Mouse (Mus musculus) T-cell, adult 2 months (primary cell): ENCODE measurements at regions not wholly inside any gene's neighbourhood (a gene's known extent, or its start where the extent isn't known, plus 50 kb on each side); places are given as distances from the start of the nearest gene placed in this dataset.

Experiments used
- DNase-seq: peaks from one replicate; pipeline ENCODE4 v3.0.0; 2022; ENCODE audit warnings: low spot score

DNA sequence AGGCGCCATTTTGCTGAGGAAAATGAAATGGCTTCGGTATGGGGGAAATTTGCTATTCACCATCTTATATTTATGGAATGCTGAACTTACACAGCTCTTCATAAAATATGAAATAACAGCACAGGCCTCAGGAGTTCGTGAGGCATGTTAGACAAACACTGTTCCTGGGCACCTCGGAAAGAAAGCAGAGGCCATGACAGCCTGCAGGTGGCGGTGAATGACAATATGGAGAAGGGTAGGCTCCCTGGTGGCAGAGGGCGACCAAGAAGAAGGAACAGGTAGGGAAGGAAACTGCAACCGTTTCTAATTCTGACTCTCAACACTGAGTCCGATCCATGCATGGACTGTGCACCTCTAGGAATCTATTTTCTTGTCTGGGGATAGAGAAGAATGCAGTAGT is 553.6 kb upstream of the Tmpo start:
- DNase-seq, result no peak

DNA sequence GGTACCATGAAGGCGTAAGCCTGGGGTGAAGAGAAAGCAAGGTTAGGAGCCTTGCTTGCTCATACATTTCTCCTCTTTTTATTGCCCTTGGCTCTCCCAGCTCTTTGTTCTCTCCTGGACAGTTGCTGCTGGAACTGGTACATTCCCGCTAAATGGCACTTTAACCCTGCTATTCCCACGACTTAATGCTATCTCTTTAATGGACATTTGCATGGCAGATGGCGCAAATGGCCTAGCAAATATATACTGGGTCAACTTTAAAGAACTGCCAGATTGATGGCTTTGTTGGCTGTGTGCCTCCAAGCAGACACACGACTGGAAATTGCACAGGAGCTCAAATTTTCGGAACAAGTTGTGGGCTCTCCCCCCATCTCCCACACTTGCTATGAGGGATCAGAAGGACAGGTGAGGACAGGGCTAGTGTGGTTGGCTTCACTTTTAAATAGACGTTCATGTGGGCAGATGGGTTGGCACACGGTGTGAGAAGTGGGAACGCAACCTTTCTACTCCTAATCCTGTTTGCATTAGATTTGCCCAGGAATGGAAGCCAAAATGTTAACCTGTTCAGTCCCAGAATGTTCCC is 551.0 kb upstream of the Tmpo start:
- DNase-seq, result no peak

DNA sequence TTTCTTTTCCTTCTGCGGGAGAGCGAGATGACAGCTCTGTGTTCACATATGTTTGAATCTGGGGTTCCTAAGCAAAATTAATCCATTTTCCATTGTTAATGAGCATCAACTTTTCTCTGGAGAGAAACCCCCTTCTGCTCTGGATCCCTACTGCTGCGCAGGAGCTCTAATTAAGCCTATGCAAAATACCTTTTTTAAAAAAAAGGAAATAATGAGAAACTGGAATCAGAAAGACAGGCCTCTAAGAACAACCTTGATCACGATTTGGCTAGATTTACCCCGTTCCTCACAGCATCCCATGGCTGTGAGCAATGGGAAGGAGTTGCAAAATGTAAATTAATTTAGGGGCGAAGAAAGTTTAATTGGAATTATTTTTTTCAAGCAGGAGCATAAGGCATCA is 548.9 kb upstream of the Tmpo start:
- no peak for DNase-seq

DNA sequence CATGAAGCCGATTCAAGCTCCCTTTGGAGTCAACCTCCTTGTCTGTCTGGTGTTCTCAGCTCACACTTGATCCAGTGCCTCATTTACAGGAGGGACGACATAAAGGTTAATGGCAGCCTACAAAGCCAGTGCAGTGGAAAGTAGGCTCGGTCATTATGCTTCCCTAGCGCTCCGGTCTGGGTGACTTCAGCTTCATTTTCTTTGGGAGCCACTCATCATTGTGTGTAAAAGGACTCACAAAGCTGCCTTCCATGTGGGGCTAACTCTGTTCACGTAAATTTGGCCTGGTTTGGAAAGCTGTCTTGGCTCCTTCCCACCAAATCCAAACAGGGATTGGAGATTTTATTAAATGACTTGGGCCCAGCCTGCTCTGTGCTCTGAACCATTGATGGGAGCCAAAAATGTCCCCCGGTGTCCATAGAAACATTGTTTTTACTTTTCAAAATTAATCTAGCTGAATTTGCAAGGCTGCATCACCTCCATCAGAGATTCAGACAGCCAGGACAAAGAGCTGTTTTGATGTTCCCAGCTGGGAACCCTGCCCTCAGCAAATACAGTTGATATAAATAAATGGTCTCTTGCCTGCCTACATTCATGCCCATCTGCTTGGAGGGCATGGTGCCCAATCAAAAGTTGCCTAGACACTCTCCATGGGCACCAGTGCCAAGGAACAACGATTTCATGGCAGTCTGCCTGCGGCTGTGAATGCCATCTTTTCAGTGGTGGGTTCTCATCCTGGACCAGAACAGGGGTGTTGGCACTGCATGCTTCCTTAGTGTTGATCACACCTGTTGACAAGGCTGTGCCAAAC is 538.7 kb upstream of the Tmpo start:
- DNase-seq, result no peak

DNA sequence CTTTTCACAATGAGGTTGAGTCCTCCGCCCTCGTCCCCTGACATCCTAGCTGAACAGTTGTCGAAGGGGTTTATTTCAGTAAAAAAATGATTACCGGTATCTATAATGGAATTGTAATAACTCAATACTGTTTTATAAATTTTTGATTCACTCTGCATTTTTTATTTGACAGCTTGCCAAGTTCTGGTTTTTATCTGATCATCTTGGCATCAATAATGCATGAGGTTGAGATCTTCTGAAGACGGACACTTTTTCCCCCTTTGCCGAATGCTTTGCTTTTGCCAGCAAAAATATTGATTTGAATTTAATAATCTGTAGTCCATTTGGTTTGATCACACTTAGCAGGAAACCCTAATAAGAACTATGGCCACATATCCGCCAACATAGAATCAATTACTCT is 535.5 kb upstream of the Tmpo start:
- no peak for DNase-seq

DNA sequence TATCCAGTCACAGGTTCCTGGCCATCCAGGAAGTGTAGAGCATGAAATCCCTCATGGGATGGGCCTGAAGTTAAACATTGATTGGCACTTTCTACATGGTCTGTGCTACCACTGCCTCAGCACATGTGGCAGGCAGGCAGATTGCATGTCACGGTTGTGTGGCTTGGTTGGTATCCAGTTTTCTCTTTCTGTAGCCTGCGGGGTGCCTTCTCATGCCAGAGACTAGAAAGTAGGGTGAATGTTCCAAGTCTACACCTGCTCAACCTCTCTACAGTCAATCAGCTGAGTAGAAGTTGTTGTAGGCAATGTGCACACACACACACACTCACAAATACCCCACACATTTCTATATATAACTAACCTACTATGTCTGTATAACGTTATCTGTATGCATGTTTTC is 533.5 kb upstream of the Tmpo start:
- DNase-seq, result no peak

DNA sequence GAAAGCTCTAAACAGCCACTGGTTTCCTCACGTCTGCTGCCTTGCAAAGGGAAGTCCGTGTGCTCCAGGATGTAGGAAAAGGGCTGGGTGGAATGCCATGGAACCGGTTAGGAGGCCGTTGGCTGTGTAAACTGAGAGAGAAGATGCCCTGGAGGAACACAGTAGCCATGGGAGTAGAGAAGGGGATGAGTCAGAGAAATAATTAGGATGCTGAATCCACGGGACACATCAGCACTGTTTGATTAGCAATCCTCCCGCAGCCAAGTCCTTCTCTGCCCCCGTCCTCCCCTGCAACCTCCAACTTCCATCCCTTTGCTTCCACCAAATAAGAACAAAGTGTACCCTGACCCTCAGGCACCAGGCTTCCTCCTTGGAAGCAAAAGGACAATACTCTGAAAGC is 532.4 kb upstream of the Tmpo start:
- DNase-seq, result no peak

DNA sequence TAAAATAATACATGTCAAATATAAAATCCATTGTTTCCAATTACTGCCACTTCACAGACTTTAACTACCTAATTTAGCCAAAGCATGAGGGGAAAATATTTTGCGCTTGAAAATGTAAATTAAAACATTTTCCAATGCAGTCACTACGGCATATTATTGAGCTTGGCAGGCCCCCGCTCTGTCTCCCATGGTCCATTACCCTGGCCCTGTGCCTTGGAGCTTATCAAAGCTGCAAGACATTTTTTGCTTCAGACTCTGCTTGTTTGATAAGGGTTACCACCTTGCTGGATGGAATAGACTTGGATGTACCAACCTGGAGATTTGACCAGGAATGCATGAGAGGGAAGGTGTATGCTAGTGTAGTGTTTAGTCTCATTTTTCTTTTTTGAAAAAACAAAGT is 525.7 kb upstream of the Tmpo start:
- DNase-seq, result no peak

DNA sequence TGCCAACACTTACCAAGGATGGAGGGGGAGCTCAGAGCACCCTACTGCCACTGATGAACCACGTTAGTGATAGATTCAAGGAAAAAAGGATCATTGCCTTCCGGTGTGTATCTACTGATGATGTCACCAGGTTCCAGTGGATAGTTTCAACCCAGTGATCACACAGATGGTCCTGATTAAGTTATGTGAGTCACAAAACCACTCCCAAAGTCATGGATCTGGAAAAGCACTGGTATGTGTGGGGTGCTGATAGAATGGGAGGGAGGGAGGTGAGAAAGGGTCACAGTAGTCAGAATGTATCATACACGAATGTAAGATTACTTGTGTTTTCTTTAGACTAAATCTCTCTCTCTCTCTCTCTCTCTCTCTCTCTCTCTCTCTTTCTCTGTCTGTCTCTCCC is 523.6 kb upstream of the Tmpo start:
- DNase-seq, result no peak

DNA sequence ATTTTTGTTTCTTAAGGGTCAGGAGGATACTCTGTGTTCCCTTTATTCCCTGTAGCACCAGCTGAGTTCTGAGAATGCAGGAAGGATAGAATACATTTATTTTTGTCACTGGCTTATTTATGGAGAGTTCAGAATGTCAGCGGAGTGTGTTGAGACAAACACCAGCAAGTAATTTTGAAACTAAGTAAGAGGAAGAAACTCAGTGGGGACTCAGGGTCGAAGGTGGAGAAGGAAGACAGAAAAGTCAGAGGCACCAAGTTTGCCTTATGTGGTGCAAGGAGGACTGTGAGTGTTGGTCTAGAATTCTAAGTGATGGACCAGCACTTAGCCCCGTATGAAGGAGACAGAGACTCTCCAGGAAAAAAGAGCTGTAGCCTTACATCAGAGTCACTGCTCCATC is 520.7 kb upstream of the Tmpo start:
- DNase-seq, result no peak

DNA sequence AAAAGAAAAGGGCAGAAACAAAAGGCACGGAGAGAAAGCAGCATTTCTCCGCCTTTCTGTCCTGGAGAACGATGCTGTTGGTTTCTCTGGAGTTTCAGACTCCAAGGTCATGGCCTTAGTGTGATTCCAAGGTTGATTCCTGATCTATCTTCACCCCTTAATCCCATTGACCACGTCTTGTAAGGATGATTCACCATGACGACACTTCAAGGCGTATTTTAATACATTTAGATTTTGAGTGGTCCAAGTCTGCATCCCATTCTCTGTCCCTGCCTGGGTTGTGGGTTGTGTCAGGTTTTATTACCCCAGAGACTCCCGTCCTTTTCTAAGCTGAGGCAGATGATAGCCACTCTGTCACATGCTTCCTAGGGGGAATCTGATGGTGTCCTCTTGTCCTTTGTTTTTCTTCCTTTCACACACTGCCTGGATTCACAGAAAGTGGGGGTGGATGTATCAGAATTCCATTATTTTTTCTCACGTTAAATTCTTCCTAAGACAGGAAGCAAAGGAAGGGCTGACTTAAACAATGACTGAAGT is 505.0 kb upstream of the Tmpo start:
- no peak for DNase-seq

DNA sequence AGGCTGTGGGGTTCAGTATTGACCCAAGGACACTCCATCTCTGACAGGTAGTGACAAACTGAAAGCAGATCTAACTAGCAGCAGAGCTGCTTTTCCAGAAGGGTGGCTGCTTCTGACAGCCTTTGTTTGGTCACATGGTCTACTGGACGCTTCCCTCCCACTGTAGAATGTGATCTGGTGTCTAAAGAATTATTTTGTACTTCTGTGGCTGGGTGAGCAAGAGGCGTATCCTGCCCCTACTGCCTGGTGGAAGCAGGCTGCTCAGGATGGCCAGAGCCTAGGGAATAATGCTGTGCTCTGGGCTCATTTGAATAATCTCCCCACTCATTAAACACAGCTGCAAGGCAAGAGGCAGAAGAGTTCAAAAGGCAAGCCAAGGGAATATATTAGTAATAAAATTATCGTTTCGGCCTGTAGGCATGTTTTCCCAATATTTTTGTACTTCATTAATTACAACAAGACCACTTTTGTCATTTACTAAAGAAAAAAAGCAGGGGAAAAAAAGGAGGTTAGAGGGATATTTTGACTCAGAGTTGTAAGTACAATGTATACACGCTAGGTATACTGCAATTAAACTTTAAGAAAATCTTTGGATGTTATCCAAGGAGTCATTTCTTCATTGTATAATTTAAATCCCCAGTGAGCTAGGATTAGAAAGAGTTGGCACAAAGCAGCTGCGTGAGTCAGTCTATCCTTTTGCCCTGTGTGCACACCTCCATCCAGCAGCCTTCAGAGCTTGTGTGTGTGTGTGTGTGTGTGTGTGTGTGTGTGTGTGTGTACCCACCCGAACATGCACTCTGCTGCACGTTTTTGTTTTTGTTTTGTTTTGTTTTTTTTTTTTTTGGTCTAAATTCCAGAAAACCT is 504.3 kb upstream of the Tmpo start:
- no peak for DNase-seq

DNA sequence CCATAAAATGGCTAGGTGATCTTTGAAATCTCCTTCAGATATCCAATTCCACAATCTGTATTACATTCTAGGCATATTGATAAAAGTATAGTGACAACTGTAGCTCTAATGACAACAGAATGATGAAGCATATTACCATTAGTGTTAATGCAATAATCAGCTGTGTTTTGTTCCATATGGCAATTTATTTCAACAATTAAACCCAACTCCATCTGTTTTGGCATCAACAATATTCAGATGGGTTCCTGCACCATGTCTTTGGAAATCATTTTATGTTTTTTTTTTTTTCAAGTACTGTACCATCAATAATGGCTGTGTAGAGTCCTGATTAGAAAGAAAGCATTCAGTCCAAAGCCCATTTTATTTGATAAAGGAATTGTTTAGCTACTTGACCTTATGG is 498.5 kb upstream of the Tmpo start:
- no peak for DNase-seq

DNA sequence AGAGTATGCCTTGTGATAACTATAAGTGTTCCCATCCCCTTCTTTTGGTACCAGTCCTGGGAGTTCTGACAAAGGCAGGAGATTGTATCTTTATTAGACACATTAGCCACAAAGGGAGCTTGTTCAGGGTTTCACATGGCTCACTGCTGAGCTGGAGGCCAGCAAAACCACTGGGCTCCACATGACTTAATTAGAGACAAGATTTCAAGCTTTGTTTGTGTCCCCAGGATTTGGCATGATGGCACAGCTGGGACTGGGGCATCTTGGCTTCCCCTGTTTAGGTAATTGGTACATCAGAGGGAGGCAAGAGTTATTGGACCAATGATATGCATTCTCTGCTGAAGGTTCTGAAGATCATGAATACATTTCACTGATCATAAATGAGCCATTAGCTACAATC is 456.8 kb upstream of the Tmpo start:
- no peak for DNase-seq

DNA sequence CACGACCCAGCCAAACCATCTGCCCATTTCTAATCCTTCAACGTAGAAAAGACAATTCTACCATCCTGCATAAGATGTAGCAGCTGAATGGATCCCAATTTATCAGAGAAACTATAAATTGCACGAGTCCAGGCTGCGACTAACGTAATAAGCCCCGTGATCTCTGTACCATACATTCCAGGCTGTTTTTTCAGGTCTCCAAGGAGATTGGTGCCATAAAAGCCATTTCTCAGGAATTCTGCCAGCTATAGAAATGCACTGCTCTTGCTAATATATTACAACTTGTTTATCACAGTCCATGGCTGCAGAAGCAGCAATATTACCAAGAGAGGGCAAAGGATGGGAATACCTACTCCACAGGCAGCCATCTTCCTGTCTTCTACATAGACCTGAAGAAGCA is 447.6 kb upstream of the Tmpo start:
- no peak for DNase-seq

DNA sequence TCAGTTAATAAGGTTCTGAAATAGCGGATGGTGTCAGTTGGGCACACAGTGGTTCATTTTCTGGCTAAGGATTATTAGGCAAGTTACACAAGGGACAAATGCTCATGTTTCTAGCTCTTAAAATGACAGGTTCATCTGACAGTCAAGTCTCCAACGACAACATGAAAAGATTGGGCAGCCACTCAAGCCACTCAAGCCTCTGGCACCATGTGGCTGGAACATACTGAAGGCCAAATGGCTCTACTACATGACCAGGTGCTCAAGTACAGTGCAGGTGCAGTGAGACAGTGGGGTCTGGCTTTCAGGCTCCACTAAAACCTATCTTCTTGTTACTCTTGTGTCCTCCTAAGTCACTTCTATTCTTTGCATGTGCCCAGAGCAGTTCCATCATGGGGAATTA is 441.2 kb upstream of the Tmpo start:
- no peak for DNase-seq

DNA sequence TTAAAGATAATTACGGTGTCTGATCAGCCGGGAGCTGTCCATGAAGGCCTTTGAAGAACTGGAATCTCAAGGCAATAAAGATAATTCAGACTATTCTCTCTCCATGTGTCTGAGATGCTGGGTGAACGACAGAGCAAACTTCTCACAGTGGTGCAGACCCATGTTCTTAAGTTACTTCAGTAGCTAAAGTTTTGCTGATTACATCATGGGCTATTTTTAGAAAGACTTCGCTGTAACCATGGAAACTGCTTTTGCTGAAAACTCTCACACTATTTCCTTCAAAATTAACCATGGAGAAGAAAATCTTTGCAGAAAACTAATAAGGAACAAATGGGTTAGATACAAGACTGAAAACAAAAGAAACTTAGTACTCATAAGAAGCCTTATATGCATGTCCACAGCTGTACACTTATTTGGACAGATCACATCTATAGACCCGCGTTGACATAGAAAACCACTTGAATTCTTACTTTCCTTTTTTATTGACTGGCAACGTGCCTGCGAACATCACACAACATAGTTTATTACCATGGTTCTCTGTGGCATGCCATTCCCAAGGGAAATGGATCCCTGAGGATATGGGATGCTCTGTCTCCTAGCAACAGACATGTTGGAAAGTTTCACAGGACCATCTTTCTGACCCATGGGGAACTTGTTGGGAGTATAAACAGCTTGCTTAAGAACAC is 432.8 kb upstream of the Tmpo start:
- DNase-seq, result no peak

DNA sequence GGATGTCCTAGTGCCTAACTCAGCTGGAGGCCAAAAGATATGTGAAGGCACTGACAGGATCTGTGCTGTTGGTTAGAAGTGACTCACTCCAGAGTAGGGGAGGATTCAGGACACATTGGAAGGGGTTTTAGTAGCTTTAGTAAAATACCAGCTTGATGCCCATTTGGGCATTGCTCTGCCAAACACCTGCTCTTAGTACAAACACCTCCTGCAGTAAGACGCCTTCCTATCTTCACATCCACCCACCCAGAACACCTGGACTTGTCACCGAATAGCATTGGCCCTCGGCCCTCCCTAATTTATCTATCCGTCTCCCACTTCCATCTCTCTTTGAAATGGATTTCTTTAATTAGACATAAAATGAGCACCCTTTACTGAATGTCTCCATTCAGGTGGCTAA is 430.9 kb upstream of the Tmpo start:
- no peak for DNase-seq

DNA sequence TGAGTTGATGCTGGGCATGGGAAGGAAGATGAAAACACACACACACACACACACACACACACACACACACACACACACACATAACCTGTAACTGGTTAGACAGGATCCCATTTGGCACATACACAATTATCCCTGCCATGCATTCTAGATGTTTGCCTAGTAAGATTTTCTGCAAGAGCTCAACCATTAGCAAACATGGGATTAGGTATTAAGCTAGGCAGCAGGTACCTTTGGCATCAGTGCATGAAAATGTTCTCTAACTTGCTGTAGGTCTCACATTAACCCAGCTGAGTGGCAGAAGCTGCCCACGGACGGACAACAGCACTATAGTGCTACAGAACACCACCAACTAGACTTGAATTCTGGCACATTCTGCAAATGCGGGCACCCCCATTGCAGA is 413.8 kb upstream of the Tmpo start:
- no peak for DNase-seq

DNA sequence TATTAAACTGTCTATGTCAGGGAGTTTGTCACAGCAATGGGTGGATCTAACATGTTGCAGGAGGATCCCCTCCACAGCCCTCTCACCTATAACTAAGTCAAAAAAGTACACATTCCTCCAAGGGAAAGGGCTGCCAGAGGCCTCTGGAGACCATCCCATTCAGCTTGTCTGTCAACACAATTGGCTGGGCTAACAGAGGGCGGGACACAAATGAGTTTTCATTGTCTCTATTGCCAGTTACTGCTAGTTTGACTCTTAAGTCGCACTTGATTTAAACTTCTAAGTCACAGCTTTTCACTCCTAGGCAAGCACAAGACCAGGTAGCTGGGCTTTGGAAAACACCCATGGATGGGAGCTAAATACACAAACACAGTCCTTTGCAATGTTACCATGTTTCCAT is 412.3 kb upstream of the Tmpo start:
- no peak for DNase-seq

DNA sequence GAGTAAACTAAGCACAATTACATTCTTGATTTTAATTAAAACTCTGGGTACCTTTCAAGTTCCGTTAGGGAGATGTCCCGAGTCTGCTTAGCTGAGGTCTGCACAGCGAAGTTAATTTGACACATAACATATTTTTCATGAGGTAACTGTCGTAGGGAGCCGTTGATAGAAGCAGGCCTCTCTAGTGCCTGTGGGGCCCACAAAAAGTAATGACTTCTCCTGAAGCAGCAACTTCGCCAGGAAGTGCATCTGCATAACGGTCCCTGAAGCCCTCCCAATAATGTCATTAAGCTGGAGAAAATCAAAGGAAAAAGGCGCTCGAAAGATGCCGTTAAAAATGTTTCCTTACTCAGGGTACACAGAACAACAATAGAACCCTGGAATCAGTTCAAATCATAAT is 410.7 kb upstream of the Tmpo start:
- no peak for DNase-seq

DNA sequence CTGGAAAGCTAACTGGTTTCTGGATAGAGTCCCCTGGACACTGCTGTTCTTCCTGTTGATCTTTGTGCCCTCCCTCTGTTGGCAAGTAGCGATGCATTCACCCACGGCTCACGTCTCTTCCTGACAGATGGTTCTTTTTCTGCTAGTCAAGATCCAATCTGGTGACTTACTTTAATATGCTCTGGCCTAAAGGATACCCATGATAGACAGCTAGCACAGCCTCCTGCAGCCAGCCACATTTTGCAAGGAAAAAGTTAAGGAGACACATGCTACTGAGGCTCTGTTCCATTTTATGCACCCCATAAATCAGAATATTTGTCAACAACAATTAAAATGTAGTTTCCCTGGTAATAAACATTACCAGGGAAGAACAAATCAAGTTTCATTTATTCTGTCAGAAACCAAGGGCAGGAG is 410.3 kb upstream of the Tmpo start:
- no peak for DNase-seq
